ENCODE assay signal across 8 mouse cellular contexts in the genomic region with DNA sequence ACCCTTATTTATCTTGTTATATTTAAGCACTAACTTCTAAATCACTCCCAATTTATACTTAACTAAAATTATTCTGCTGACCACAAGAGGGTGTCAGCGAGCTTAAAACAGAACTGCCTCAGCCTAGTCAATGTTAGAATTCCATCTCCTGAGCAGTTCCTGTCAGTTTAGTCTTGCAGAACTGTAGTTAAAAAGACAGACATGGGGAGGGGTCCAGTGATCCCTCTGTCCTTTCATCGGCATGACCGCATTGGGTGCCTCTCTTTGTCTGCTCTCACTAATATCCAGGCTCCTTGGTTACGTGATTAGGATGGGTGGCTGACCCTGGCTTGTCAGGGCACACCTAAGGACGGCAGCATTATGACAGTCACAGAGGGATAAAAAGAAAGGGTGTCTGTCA.
DNase-seq lines count a peak whose midpoint lies in the region; ATAC-seq and TF ChIP-seq lines count a peak whose summit lies in the region.

No protein-coding gene starts in this region.

- H3K36me3 ChIP-seq in heart, embryonic 12.5 days: no peaks in the 10 kb centered on the region
- no peaks in the 10 kb centered on the region for H3K36me3 ChIP-seq in forebrain, embryonic 10.5 days (replicated peaks)
- no peaks in the 10 kb centered on the region for H3K36me3 ChIP-seq in intestine, embryonic 14.5 days (ENCODE audit: control insufficient read depth, insufficient read depth, low read length)

- H3K27me3 ChIP-seq in heart, embryonic 12.5 days (replicated peaks): no peaks in the 10 kb centered on the region
- no peaks in the 10 kb centered on the region for H3K27me3 ChIP-seq in forebrain, embryonic 10.5 days (ENCODE audit: poor library complexity, severe bottlenecking)
- H3K27me3 ChIP-seq in intestine, embryonic 14.5 days (replicated peaks; ENCODE audit: control insufficient read depth, insufficient read depth, low read length): no peaks in the 10 kb centered on the region

- H3K9me3 ChIP-seq in heart, embryonic 12.5 days (replicated peaks): no peaks in the 10 kb centered on the region
- no peaks in the 10 kb centered on the region for H3K9me3 ChIP-seq in forebrain, embryonic 10.5 days
- H3K9me3 ChIP-seq in intestine, embryonic 14.5 days (ENCODE audit: control insufficient read depth, low read length): no peaks in the 10 kb centered on the region

- H3K27ac ChIP-seq in heart, embryonic 12.5 days (ENCODE audit: poor library complexity, severe bottlenecking): no peak overlapping the region
- no peak overlapping the region for H3K27ac ChIP-seq in forebrain, embryonic 10.5 days
- no peak overlapping the region for H3K27ac ChIP-seq in intestine, embryonic 14.5 days (ENCODE audit: low read depth)

- no peak for TF ChIP-seq POLR2A in brain, embryonic 14.5 days (IDR thresholded peaks at IDR 0.05; ENCODE audit: borderline replicate concordance, extremely low read depth, insufficient read depth, insufficient read length, poor library complexity, severe bottlenecking)

- peak; percentile 54; the same call in 1 of the 2 replicates for TF ChIP-seq CTCF in brain, embryonic 14.5 days (IDR thresholded peaks at IDR 0.05; ENCODE audit: borderline replicate concordance, extremely low read depth, insufficient read depth, insufficient read length)

- DNase-seq in heart, adult 18-20 months: peak; percentile 42 to 68
- DNase-seq in CD4-positive helper T cell, adult 2 months (ENCODE audit: low read depth, low spot score): peak; percentile 61
- DNase-seq in brain, embryonic 14.5 days (ENCODE audit: low read depth): peak; percentile 88
- DNase-seq in forebrain, embryonic 10.5 days (ENCODE audit: extremely low spot score, low spot score): peak; percentile 36
- DNase-seq in intestine, embryonic 14.5 days (ENCODE audit: low spot score): peak; percentile 67
- DNase-seq in lung, postnatal 14 days: peak; percentile 71
- peak; percentile 43 for DNase-seq in telencephalon, adult 2 months (ENCODE audit: low read depth, low spot score)

- peaks cover 11% of the 10 kb centered on the region for H3K4me1 ChIP-seq in heart, embryonic 12.5 days (replicated peaks)
- H3K4me1 ChIP-seq in forebrain, embryonic 10.5 days: peaks cover 4% of the 10 kb centered on the region; the same call in 1 of the 2 replicates
- H3K4me1 ChIP-seq in intestine, embryonic 14.5 days (replicated peaks; ENCODE audit: control insufficient read depth, insufficient read depth, low read length): 0 out of 2 replicates have a peak, but pooled peaks cover 4% of the 10 kb centered on the region

- ATAC-seq in heart, embryonic 12.5 days (ENCODE audit: insufficient number of reproducible peaks, low FRiP score): no peak
- ATAC-seq in intestine, embryonic 14.5 days (replicated peaks; ENCODE audit: low FRiP score, low TSS enrichment, low read depth): peak; percentile 40; the same call in 1 of the 2 replicates

- H3K4me3 ChIP-seq in heart, embryonic 12.5 days: no peak overlapping the region
- no peak overlapping the region for H3K4me3 ChIP-seq in forebrain, embryonic 10.5 days
- H3K4me3 ChIP-seq in intestine, embryonic 14.5 days (ENCODE audit: low read depth, low read length): no peak overlapping the region

- H3K4me2 ChIP-seq in heart, embryonic 12.5 days: no peak overlapping the region
- no peak overlapping the region for H3K4me2 ChIP-seq in intestine, embryonic 14.5 days (ENCODE audit: low read length)

- H3K9ac ChIP-seq in heart, embryonic 12.5 days: no peak overlapping the region
- H3K9ac ChIP-seq in intestine, embryonic 14.5 days (ENCODE audit: low read length): no peak overlapping the region

- WGBS in heart, embryonic 12.5 days: 48% methylated on average over 5 of the region's 5 CpGs
- 48% methylated on average over 5 of the region's 5 CpGs for WGBS in forebrain, embryonic 10.5 days
- 53% methylated on average over 5 of the region's 5 CpGs for WGBS in intestine, embryonic 14.5 days

Comparison
In these comparisons a context has a peak if more than half of its experiments do, and no peak if none do; other contexts are left out.
1. DNase-seq: peak in every context shown above with its lines; median percentile 88 in brain, embryonic 14.5 days; 71 in lung, postnatal 14 days; 67 in intestine, embryonic 14.5 days; 61 in CD4-positive helper T cell, adult 2 months; 55 in heart, adult 18-20 months; 43 in telencephalon, adult 2 months; 36 in forebrain, embryonic 10.5 days.